Mouse (Mus musculus): ENCODE data around the gene Gm20388. TPM values are rescaled to one million over a fixed set of nuclear protein-coding genes. Genes with fewer than 3 reads are reported as not detected.
"Not testable (repeated sequence)": the region's sequence is repeated elsewhere in the genome, so short reads cannot be mapped to it uniquely, and the experiment has no call there.

Gm20388 gene
- polyA plus RNA-seq, 1 experiment from 2014 or later = 12.4 TPM

DNA sequence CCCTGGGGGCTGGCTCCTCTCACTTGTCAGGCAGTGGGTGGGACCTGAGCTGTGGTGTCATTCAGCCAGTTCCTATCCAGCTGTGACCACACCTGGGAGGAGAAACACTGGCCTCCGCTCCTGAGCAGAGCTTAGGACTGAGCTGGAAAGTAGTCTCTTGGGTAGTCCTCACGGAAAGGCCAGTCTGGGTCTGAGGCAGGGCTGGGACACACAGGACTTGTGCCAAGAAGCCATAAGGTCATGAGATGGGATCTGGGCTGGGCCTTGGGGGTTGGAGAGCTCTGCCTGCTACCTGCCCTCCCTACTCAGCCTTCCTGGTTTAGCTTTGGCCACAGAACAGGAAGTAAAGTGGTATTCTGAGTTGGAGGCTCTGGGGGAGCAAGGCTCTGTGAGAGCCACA is 2716.3 kb downstream of the Gm20388 start:
- no peak overlapping the region for H3K4me3 ChIP-seq (ENCODE audit: low read length)
- H3K9me3 ChIP-seq (ENCODE audit: control insufficient read depth, low read length) = no peaks in the 10 kb centered on the region
- H3K4me1 ChIP-seq (ENCODE audit: control insufficient read depth, insufficient read depth, low read depth, low read length) = peaks cover 2% of the 10 kb centered on the region; the same call in 1 of the 2 replicates
- no peaks in the 10 kb centered on the region for H3K27me3 ChIP-seq (replicated peaks; ENCODE audit: control insufficient read depth, insufficient read depth, low read length)
- no peak overlapping the region for H3K9ac ChIP-seq (ENCODE audit: low read depth, low read length)
- no peak overlapping the region for H3K27ac ChIP-seq (ENCODE audit: low read depth, low read length)
- no peak overlapping the region for H3K4me2 ChIP-seq (ENCODE audit: low read length)
- H3K36me3 ChIP-seq (ENCODE audit: control insufficient read depth, insufficient read depth, low read length) = no peaks in the 10 kb centered on the region
- WGBS = 66% methylated on average over 2 of the region's 2 CpGs
- no peak for ATAC-seq

DNA sequence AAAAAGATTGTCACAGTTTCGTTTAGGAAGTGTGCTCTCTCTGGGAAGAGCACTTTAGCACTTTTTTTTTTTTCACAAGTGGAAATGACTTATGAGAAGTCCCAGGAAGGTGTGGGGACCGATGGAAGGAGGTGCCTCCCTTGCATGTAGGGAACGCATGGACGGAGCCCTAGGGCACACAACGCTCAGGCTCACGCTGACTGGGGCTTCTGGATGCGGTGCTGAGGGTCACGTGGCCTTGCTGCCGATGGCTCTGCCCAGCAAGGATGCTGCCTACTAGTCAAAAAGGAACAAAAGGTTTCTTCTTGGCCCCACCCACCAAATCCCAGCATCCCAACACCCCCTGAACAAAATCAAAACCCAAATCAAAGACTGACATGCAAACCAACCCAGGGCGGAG is 2718.7 kb downstream of the Gm20388 start:
- Histone ChIP-seq H3K27ac (ENCODE audit: low read depth, low read length) (no peak overlapping the region), H3K9me3 (ENCODE audit: control insufficient read depth, low read length) (no peaks in the 10 kb centered on the region), H3K4me1 (ENCODE audit: control insufficient read depth, insufficient read depth, low read depth, low read length) (peaks cover 2% of the 10 kb centered on the region; the same call in 1 of the 2 replicates), H3K27me3 (replicated peaks; ENCODE audit: control insufficient read depth, insufficient read depth, low read length) (no peaks in the 10 kb centered on the region), H3K4me2 (ENCODE audit: low read length) (no peak overlapping the region), H3K9ac (ENCODE audit: low read depth, low read length) (no peak overlapping the region), H3K4me3 (ENCODE audit: low read length) (no peak overlapping the region), H3K36me3 (ENCODE audit: control insufficient read depth, insufficient read depth, low read length) (peaks cover 14% of the 10 kb centered on the region)
- 25% methylated on average over 10 of the region's 10 CpGs for WGBS
- ATAC-seq = no peak

DNA sequence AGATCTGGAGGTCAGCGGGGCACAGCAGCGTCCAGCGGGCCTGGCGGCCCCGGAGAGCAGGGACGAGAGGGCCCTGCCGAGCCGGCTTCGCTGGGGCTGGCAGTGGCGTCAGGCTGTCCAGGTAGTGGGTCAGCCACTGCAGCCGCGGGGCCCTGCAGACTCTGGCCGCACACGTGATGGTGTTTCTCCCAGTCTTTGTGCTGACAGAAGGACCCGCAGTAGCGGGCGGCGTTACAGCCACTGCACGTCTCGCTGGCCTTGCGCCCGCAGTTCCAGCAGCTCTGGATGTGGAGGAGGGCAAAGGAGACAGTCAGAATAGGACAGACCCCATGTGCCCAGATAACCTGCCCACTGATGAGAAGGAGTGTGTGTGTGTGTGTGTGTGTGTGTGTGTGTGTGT is 2720.1 kb downstream of the Gm20388 start:
- H3K27me3 ChIP-seq (replicated peaks; ENCODE audit: control insufficient read depth, insufficient read depth, low read length) = no peaks in the 10 kb centered on the region
- H3K36me3 ChIP-seq (ENCODE audit: control insufficient read depth, insufficient read depth, low read length) = peaks cover 22% of the 10 kb centered on the region
- H3K9me3 ChIP-seq (ENCODE audit: control insufficient read depth, low read length) = no peaks in the 10 kb centered on the region
- peak overlapping the region; percentile 29; the same call in 1 of the 2 replicates for H3K27ac ChIP-seq (ENCODE audit: low read depth, low read length)
- H3K4me1 ChIP-seq (ENCODE audit: control insufficient read depth, insufficient read depth, low read depth, low read length) = peaks cover 2% of the 10 kb centered on the region; the same call in 1 of the 2 replicates
- 54% methylated on average over 20 of the region's 22 CpGs for WGBS
- H3K4me2 ChIP-seq (ENCODE audit: low read length) = no peak overlapping the region
- no peak overlapping the region for H3K4me3 ChIP-seq (ENCODE audit: low read length)
- 0 out of 2 replicates have a peak, but pooled peaks have one; percentile 24 for ATAC-seq
- peak overlapping the region; percentile 31; the same call in 1 of the 2 replicates for H3K9ac ChIP-seq (ENCODE audit: low read depth, low read length)

DNA sequence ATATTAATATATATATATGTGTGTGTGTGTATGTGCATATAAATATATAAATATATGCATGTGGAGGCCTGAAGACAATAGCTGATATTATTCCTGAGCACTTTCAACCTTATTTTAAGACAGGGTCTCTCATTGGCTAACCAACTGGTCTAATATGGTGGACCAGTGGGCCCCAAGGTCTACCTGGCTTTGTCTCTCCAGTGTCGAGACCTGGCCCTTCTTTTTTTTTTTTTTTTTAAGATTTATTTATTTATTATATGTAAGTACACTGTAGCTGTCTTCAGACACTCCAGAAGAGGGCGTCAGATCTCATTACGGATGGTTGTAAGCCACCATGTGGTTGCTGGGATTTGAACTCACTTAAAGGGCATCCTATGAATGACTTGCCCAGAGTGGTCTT is 2721.5 kb downstream of the Gm20388 start:
- not testable (repeated sequence) for H3K27me3 ChIP-seq (replicated peaks; ENCODE audit: control insufficient read depth, insufficient read depth, low read length); ATAC-seq; H3K9me3 ChIP-seq (ENCODE audit: control insufficient read depth, low read length); H3K4me3 ChIP-seq (ENCODE audit: low read length); H3K9ac ChIP-seq (ENCODE audit: low read depth, low read length); H3K4me1 ChIP-seq (ENCODE audit: control insufficient read depth, insufficient read depth, low read depth, low read length); H3K4me2 ChIP-seq (ENCODE audit: low read length); H3K27ac ChIP-seq (ENCODE audit: low read depth, low read length)
- H3K36me3 ChIP-seq (ENCODE audit: control insufficient read depth, insufficient read depth, low read length) = peaks cover 23% of the 10 kb centered on the region
- WGBS = 75% methylated on average over 3 of the region's 3 CpGs

DNA sequence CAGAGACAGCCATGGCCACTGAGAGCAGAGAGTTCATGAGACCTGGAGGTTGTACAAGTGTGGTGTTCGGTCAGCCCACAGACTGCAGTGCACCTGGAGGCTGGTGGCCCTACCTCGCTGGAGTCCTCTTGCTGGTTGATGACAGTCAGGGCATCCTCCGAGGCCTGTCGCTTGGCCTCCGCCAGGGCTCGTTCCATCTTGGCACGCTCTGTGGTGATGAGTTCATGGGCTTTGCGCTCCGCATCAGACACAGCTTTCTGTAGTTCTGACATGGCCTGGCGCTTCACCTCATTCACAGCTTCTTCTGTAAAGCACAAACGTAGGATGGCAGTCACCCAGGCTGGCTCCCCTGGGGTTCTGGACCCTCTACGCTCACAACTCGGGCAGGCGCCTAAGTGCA is 2722.6 kb downstream of the Gm20388 start:
- H3K4me2 ChIP-seq (ENCODE audit: low read length) = no peak overlapping the region
- no peak for ATAC-seq
- no peak overlapping the region for H3K4me3 ChIP-seq (ENCODE audit: low read length)
- H3K9ac ChIP-seq (ENCODE audit: low read depth, low read length) = no peak overlapping the region
- H3K27me3 ChIP-seq (replicated peaks; ENCODE audit: control insufficient read depth, insufficient read depth, low read length) = no peaks in the 10 kb centered on the region
- peaks cover 2% of the 10 kb centered on the region; the same call in 1 of the 2 replicates for H3K4me1 ChIP-seq (ENCODE audit: control insufficient read depth, insufficient read depth, low read depth, low read length)
- no peaks in the 10 kb centered on the region for H3K9me3 ChIP-seq (ENCODE audit: control insufficient read depth, low read length)
- no peak overlapping the region for H3K27ac ChIP-seq (ENCODE audit: low read depth, low read length)
- WGBS = 87% methylated on average over 14 of the region's 14 CpGs
- peaks cover 28% of the 10 kb centered on the region for H3K36me3 ChIP-seq (ENCODE audit: control insufficient read depth, insufficient read depth, low read length)

- no peak overlapping the region for H3K9ac ChIP-seq (ENCODE audit: low read depth, low read length)
- H3K36me3 ChIP-seq (ENCODE audit: control insufficient read depth, insufficient read depth, low read length) = peaks cover 31% of the 10 kb centered on the region
- H3K4me3 ChIP-seq (ENCODE audit: low read length) = no peak overlapping the region
- peaks cover 13% of the 10 kb centered on the region for H3K4me1 ChIP-seq (ENCODE audit: control insufficient read depth, insufficient read depth, low read depth, low read length)
- H3K27me3 ChIP-seq (replicated peaks; ENCODE audit: control insufficient read depth, insufficient read depth, low read length) = no peaks in the 10 kb centered on the region
- 81% methylated on average over 13 of the region's 14 CpGs for WGBS
- no peak overlapping the region for H3K27ac ChIP-seq (ENCODE audit: low read depth, low read length)
- ATAC-seq = no peak
- H3K9me3 ChIP-seq (ENCODE audit: control insufficient read depth, low read length) = no peaks in the 10 kb centered on the region
- H3K4me2 ChIP-seq (ENCODE audit: low read length) = no peak overlapping the region
Measured at GRCm38 (mm10) chr8:122635878-122636802, 2725.5 kb downstream of the Gm20388 start.

DNA sequence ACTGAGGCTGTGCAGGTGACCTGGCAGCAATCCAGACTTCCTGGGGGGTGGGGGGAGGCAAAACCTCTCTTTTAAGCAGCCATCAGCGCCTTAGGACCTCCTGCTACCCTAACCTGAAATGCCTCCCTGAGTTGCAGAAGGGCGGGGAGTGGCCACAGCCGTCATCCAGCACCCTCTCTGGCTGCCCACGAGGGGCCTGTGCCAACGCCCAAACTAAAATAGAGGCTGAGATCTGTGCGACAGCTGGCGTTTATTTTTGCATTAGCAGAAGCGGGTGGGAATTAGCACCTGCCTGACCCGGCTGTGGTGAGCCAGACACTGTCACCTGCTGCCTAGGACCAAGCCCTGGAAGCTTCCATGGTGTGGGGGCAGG is 2726.1 kb downstream of the Gm20388 start:
- Histone ChIP-seq H3K36me3 (ENCODE audit: control insufficient read depth, insufficient read depth, low read length) (peaks cover 32% of the 10 kb centered on the region), H3K9me3 (ENCODE audit: control insufficient read depth, low read length) (no peaks in the 10 kb centered on the region), H3K4me3 (ENCODE audit: low read length) (no peak overlapping the region), H3K4me2 (ENCODE audit: low read length) (no peak overlapping the region), H3K9ac (ENCODE audit: low read depth, low read length) (no peak overlapping the region), H3K4me1 (ENCODE audit: control insufficient read depth, insufficient read depth, low read depth, low read length) (peaks cover 13% of the 10 kb centered on the region), H3K27ac (ENCODE audit: low read depth, low read length) (no peak overlapping the region), H3K27me3 (replicated peaks; ENCODE audit: control insufficient read depth, insufficient read depth, low read length) (no peaks in the 10 kb centered on the region)
- WGBS = 71% methylated on average over 9 of the region's 9 CpGs
- ATAC-seq = no peak

DNA sequence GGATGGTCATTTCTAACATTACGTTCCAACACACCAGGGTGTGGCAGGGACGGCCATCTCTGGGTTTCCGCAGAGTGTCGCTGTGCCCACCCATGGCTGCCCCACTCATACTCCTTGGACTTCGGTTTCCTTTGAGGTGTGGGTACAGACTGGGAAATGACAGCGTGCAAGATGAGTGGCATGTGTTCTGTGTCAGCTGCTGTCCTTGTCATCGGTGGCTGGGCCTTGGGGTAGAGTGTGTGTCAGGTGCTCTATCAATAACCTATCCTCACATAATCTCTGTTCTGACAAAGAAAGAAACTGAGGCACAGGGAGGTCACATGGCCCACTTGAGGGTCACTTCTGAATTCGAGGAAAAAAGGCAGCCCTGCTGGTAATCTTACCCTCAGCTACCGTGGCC is 2726.6 kb downstream of the Gm20388 start:
- H3K9me3 ChIP-seq (ENCODE audit: control insufficient read depth, low read length) = no peaks in the 10 kb centered on the region
- no peak overlapping the region for H3K27ac ChIP-seq (ENCODE audit: low read depth, low read length)
- ATAC-seq = no peak
- H3K27me3 ChIP-seq (replicated peaks; ENCODE audit: control insufficient read depth, insufficient read depth, low read length) = no peaks in the 10 kb centered on the region
- H3K4me2 ChIP-seq (ENCODE audit: low read length) = no peak overlapping the region
- H3K36me3 ChIP-seq (ENCODE audit: control insufficient read depth, insufficient read depth, low read length) = peaks cover 34% of the 10 kb centered on the region
- H3K4me1 ChIP-seq (ENCODE audit: control insufficient read depth, insufficient read depth, low read depth, low read length) = peaks cover 13% of the 10 kb centered on the region
- no peak overlapping the region for H3K9ac ChIP-seq (ENCODE audit: low read depth, low read length)
- H3K4me3 ChIP-seq (ENCODE audit: low read length) = no peak overlapping the region
- 90% methylated on average over 9 of the region's 9 CpGs for WGBS

DNA sequence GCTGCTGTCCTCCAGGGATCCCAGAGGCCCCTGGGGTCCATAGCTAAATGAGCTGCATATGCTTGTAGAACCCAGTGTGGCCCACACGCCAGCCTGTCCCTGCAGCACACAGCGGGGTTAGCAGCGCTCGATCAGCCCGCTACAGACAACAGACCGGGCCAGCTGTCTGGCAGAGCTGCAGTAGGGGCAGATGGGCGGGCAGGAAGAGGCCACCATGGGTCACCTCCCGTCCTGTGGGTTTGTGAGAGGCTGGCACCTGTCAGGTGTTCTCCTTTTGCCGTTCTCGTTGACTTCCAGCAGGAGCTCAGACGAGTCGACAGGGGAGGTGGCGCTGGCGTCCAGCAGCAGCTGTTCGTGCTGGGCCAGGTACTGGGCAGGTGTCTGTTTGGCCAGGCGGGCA is 2728.0 kb downstream of the Gm20388 start:
- 61% methylated on average over 16 of the region's 16 CpGs for WGBS
- no peak overlapping the region for H3K4me2 ChIP-seq (ENCODE audit: low read length)
- H3K27ac ChIP-seq (ENCODE audit: low read depth, low read length) = no peak overlapping the region
- no peaks in the 10 kb centered on the region for H3K9me3 ChIP-seq (ENCODE audit: control insufficient read depth, low read length)
- H3K9ac ChIP-seq (ENCODE audit: low read depth, low read length) = no peak overlapping the region
- H3K27me3 ChIP-seq (replicated peaks; ENCODE audit: control insufficient read depth, insufficient read depth, low read length) = no peaks in the 10 kb centered on the region
- H3K4me3 ChIP-seq (ENCODE audit: low read length) = no peak overlapping the region
- no peak for ATAC-seq
- peaks cover 29% of the 10 kb centered on the region for H3K36me3 ChIP-seq (ENCODE audit: control insufficient read depth, insufficient read depth, low read length)
- H3K4me1 ChIP-seq (ENCODE audit: control insufficient read depth, insufficient read depth, low read depth, low read length) = peaks cover 13% of the 10 kb centered on the region
